Mouse (Mus musculus) urinary bladder, postnatal 0 days (tissue): ENCODE results near the gene Saal1. TPM values are rescaled to one million over a fixed set of nuclear protein-coding genes. Genes with fewer than 3 reads are reported as not detected.

Experiments used
- polyA plus RNA-seq: library from polyadenylated mRNA; unstranded; fragments of >200 nt; fragmentation: Nextera tagmentation; extraction: Ambion mirVana; gene quantifications from 2 replicates; pipeline ENCODE4 v1.2.1, GENCODE M21; 2015

Saal1 gene
- 11.8 and 13.0 TPM in 2 replicates for polyA plus RNA-seq

DNA sequence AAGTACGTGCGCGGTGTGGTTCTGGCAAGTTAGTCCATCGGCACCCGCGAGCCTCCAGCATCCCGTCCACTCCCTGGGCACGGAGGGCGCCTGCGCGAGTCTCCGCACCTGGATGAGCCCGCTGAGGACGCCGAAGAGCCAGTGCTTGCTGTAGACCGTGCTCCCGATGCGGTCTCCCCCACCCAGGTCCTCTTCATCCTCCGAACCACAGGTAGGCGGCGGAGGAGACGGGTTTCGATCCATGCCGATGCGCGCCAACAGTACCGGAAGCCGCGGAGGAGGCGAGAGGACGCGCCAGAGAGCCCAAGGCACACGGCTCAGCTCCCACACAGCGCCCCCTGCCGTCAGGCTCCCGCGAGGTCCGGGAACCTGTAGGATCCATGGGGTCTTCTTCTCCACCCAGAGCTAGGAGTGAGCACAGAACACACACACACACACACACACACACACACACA is at the start of gene Saal1:
Saal1 (minus strand) TSS at position 291 of the 455 bp plus-strand sequence.

DNA sequence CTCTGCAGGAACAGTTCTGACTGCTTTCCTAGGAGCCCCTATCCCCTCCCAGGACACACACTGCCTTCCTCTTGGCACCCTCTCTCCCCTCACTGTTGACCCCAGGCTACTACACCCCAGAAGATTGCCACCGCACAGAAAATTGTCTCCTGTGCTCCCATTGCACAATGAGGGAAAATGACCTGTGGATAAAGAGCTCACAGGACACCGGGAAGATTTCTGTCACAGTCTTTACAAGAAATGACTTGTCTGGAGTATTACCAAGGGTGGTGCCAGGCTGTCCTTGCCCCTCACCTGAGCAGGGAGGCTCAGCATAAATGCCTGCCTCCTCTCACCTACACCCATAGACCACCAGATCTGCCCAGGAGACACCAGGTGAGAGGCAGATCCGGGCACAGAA is 41.0 kb upstream of the Saal1 start, which contains the start of gene Saa2:
Saa2 (plus strand) TSS at position 301 of the 400 bp plus-strand sequence.

DNA sequence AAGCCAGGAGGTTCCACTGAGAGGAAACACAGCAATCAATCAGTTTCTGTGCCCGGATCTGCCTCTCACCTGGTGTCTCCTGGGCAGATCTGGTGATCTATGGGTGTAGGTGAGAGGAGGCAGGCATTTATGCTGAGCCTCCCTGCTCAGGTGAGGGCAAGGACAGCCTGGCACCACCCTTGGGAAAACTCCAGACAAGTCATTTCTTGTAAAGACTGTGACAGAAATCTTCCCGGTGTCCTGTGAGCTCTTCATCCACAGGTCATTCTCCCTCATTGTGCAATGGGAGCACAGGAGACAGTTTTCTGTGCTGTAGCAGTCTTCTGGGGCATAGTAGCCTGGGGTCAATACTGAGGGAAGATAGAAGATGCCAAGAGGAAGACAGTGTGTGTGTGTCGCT is 32.4 kb upstream of the Saal1 start, which contains the start of gene Saa1:
Saa1 (minus strand) TSS at position 101 of the 400 bp plus-strand sequence.

DNA sequence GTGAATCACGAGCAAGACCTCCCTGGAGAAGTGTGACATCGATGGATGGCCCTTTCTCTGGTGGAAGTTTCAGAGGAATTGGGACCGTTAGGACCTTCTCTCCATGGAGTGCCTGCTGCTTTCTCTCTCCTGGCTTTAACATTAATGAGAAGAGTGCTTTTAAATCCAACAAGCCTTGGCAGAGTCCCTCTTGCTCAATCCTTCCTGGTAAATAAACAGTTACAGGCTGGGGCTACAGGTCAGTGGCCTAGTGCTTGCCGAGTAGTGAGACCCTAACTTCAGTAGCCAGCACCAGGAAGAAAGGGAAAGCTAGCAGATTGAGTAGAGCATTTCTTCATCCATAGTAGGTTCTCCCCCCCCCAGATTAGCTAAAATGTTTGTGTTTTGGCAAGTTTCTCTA is 22.0 kb upstream of the Saal1 start, which contains the start of gene Saa4:
Saa4 (minus strand) TSS at position 146 of the 400 bp plus-strand sequence.

DNA sequence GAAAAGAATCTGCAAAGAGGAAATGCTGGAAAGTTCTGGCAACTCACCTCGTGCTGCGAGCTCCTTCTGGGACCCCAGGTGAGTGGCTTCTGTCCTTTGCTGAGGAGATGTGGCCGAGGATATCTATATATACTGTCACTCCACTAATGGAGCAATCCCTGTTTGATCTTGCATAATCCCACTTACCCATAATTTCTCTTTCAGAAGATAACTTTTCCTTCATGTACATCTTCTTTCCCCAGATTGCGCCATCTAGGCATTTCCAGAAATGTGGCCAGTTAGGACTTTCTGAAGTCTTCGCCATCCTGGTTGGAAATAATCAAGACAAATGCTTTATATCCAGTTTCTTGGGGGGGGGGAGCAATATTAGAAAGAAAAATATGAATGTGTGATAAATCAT is 5.1 kb upstream of the Saal1 start, which contains the start of gene Saa3:
Saa3 (minus strand) TSS at position 101 of the 400 bp plus-strand sequence.

DNA sequence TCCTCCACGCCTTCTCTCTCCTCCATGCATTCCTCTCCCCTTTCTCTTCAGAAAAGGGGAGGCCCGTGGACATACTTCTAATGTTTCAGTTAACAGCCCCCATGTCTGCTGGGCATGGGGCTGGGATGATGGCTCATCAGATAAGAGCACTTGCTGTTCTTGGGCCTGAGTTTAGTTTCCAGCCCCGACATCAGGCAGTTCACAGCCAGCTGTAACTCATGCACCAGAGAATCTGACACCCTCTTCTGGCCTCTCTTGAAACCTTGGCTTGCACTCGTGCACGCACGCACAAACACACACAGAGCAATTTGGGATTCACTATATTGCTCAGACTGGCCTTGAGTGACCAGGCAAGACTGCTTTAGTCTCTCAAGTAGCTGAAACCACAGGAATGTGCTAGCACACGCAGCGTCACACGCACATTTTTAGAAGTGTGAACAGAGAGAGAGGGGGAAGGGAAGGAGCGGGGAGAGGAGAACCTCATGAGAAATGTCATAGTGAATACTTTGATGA is 38.3 kb downstream of the Saal1 start, which contains the start of gene Tph1:
Tph1 (minus strand) TSS at position 378 of the 513 bp plus-strand sequence.

DNA sequence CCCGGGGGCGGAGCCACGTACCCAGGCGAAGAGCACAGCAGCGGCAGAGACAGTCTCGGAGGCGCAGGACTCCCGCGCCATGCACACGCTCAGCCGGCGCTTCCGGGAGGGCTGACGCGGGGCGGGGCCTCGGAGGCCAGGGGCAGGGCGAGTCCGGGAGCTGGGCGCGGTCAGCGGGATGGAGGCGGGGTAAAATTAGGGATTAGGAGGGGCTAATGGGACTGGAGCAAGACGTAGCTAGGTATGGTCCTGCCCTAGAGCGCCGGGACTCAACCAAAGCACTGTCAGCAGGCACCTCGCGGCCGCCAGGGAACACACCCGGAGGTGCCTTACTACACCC is 70.8 kb downstream of the Saal1 start, which contains the start of gene Sergef:
Sergef (minus strand) TSS at position 116 of the 340 bp plus-strand sequence.

Other genes with a start within 250 kb of the Saal1 start
- gene Sergef, start 70.9 kb downstream of the Saal1 start, polyA plus RNA-seq = 9.1 and 9.7 TPM in 2 replicates
- gene Tph1, start 38.1 kb downstream of the Saal1 start, polyA plus RNA-seq = 1.3 and 8.3 TPM in 2 replicates
- 3.6 and 49.8 TPM in 2 replicates for gene Saa3, start 5.0 kb upstream of the Saal1 start, polyA plus RNA-seq
- not detected in 2 replicates for gene Saa4, start 21.9 kb upstream of the Saal1 start, polyA plus RNA-seq
- gene Saa1, start 32.3 kb upstream of the Saal1 start, polyA plus RNA-seq = not detected in 2 replicates
- gene Saa2, start 41.1 kb upstream of the Saal1 start, polyA plus RNA-seq = not detected in 2 replicates
- gene Hps5, start 85.4 kb upstream of the Saal1 start, polyA plus RNA-seq = 6.7 and 7.4 TPM in 2 replicates
- gene Gtf2h1, start 85.4 kb upstream of the Saal1 start, polyA plus RNA-seq = 35.1 and 38.9 TPM in 2 replicates
- 1,169 and 1,232 TPM in 2 replicates for gene Ldha, start 130.8 kb upstream of the Saal1 start, polyA plus RNA-seq
- gene Ldhc, start 150.5 kb upstream of the Saal1 start, polyA plus RNA-seq = not detected in 2 replicates
- 95.5 and 110 TPM in 2 replicates for gene Tsg101, start 209.3 kb upstream of the Saal1 start, polyA plus RNA-seq
- 6.6 and 7.9 TPM in 2 replicates for gene Uevld, start 247.8 kb upstream of the Saal1 start, polyA plus RNA-seq